18 mouse cellular contexts compared by ENCODE assay signal in the genomic region with DNA sequence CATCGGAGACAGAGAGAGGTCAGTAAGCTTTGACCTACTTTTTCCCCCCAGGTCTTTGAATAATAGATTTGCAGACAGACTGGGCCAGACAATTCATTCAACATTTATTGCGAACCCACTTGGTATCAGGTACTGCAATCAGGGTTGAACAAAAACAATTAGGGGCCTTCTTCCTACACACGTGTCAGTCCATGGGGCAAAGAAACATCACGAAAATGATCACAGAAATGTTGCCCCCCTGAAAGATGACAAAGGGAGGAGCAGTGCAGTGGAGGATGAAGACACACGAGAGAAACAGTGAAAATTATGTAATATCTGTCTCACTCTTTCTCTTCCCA.
DNase-seq lines count a peak whose midpoint lies in the region; ATAC-seq and TF ChIP-seq lines count a peak whose summit lies in the region.
"Had no signal": no experiment of that assay in that cellular context is flagged by ENCODE, and none has a peak within 500 bp of the region (broad histone marks: within the 10 kb centered on the region; RNA-seq: fewer than 3 reads in every experiment).

No protein-coding gene starts in this region.

- peak overlapping the region; percentile 46; the same call in 1 of the 2 replicates for H3K27ac ChIP-seq in hindbrain, embryonic 12.5 days
- H3K27ac ChIP-seq in midbrain, embryonic 14.5 days (replicated peaks; ENCODE audit: low read depth, low read length), result peak overlapping the region; percentile 47
- peak overlapping the region; percentile 88 for H3K27ac ChIP-seq in olfactory bulb, adult 2 months (ENCODE audit: insufficient read depth, low read depth, low read length)
- no peak overlapping the region for H3K27ac ChIP-seq in intestine, embryonic 15.5 days
- H3K27ac ChIP-seq: heart, embryonic 10.5 days; kidney, embryonic 15.5 days; limb, embryonic 10.5 days; stomach, postnatal 0 days had no signal

- H3K4me2 ChIP-seq in hindbrain, embryonic 12.5 days (replicated peaks), result no peak overlapping the region
- peak overlapping the region; percentile 6; the same call in 1 of the 2 replicates for H3K4me2 ChIP-seq in midbrain, embryonic 14.5 days (ENCODE audit: low read length)
- no peak overlapping the region for H3K4me2 ChIP-seq in intestine, embryonic 15.5 days (replicated peaks)
- H3K4me2 ChIP-seq: kidney, embryonic 15.5 days; liver, embryonic 11.5 days; lung, embryonic 14.5 days had no signal

- no peak for TF ChIP-seq POLR2A in olfactory bulb, adult 2 months (IDR thresholded peaks at IDR 0.05; ENCODE audit: insufficient read depth, low read depth, low read length)

- peak; percentile 53 for DNase-seq in retina, embryonic 14.5 days (ENCODE audit: low spot score)
- no peak for DNase-seq in retina, postnatal 1 day
- no peak for DNase-seq in midbrain, embryonic 14.5 days
- DNase-seq in left cerebral cortex, adult 11 months (ENCODE audit: low spot score), result no peak
- DNase-seq: adrenal gland, postnatal 36 days; heart, postnatal 10 days; lung, postnatal 4 days; thymus, postnatal 25 days had no signal

- H3K4me3 ChIP-seq in hindbrain, embryonic 12.5 days, result no peak overlapping the region
- H3K4me3 ChIP-seq in midbrain, embryonic 14.5 days (replicated peaks; ENCODE audit: low read depth, low read length), result no peak overlapping the region
- H3K4me3 ChIP-seq in olfactory bulb, adult 2 months (ENCODE audit: insufficient read depth, low read depth, low read length), result no peak overlapping the region
- H3K4me3 ChIP-seq in intestine, embryonic 15.5 days (replicated peaks), result no peak overlapping the region
- H3K4me3 ChIP-seq: heart, embryonic 10.5 days; kidney, embryonic 15.5 days; limb, embryonic 10.5 days had no signal

- no peak for TF ChIP-seq CTCF in olfactory bulb, adult 2 months (IDR thresholded peaks at IDR 0.05; ENCODE audit: insufficient read depth, low read depth, low read length)

- ATAC-seq in hindbrain, embryonic 12.5 days (ENCODE audit: low FRiP score), result peak; percentile 34
- no peak for ATAC-seq in midbrain, embryonic 14.5 days (ENCODE audit: low FRiP score, low TSS enrichment)
- no peak for ATAC-seq in megakaryocyte progenitor cell, adult 5-6 weeks (replicated peaks; ENCODE audit: poor library complexity)
- ATAC-seq in intestine, embryonic 15.5 days, result no peak

- no peaks in the 10 kb centered on the region for H3K27me3 ChIP-seq in hindbrain, embryonic 12.5 days
- H3K27me3 ChIP-seq in midbrain, embryonic 14.5 days (ENCODE audit: control insufficient read depth, insufficient read depth, low read length), result no peaks in the 10 kb centered on the region
- H3K27me3 ChIP-seq in intestine, embryonic 15.5 days (replicated peaks), result no peaks in the 10 kb centered on the region
- H3K27me3 ChIP-seq: kidney, embryonic 15.5 days had no signal

- H3K9me3 ChIP-seq in hindbrain, embryonic 12.5 days (replicated peaks), result no peaks in the 10 kb centered on the region
- H3K9me3 ChIP-seq in midbrain, embryonic 14.5 days (ENCODE audit: control insufficient read depth, low read length), result no peaks in the 10 kb centered on the region
- no peaks in the 10 kb centered on the region for H3K9me3 ChIP-seq in intestine, embryonic 15.5 days
- H3K9me3 ChIP-seq: heart, embryonic 10.5 days; kidney, embryonic 15.5 days; limb, embryonic 10.5 days had no signal

- 56% methylated on average over 5 of the region's 5 CpGs for WGBS in hindbrain, embryonic 12.5 days
- 41% methylated on average over 5 of the region's 5 CpGs for WGBS in midbrain, embryonic 14.5 days
- WGBS in olfactory bulb, adult 2 months, result 50% methylated on average over 5 of the region's 5 CpGs
- 83% methylated on average over 5 of the region's 5 CpGs for WGBS in intestine, embryonic 15.5 days

- no peaks in the 10 kb centered on the region for H3K36me3 ChIP-seq in hindbrain, embryonic 12.5 days
- no peaks in the 10 kb centered on the region for H3K36me3 ChIP-seq in midbrain, embryonic 14.5 days (ENCODE audit: control insufficient read depth, insufficient read depth, low read length)
- H3K36me3 ChIP-seq in intestine, embryonic 15.5 days, result no peaks in the 10 kb centered on the region
- H3K36me3 ChIP-seq: heart, embryonic 10.5 days; kidney, embryonic 15.5 days; limb, embryonic 10.5 days had no signal

- H3K9ac ChIP-seq in hindbrain, embryonic 12.5 days, result no peak overlapping the region
- H3K9ac ChIP-seq in midbrain, embryonic 14.5 days (replicated peaks; ENCODE audit: low read length), result no peak overlapping the region
- no peak overlapping the region for H3K9ac ChIP-seq in intestine, embryonic 15.5 days
- H3K9ac ChIP-seq: kidney, embryonic 15.5 days; lung, embryonic 14.5 days had no signal

- peaks cover 4% of the 10 kb centered on the region; the same call in 1 of the 2 replicates for H3K4me1 ChIP-seq in hindbrain, embryonic 12.5 days
- H3K4me1 ChIP-seq in midbrain, embryonic 14.5 days (ENCODE audit: control insufficient read depth, insufficient read depth, low read length), result peaks cover 3% of the 10 kb centered on the region; the same call in 1 of the 2 replicates
- H3K4me1 ChIP-seq in olfactory bulb, adult 2 months (ENCODE audit: control insufficient read depth, insufficient read depth, low read length), result peaks cover 5% of the 10 kb centered on the region
- no peaks in the 10 kb centered on the region; the same call in 1 of the 2 replicates for H3K4me1 ChIP-seq in intestine, embryonic 15.5 days (replicated peaks)
- H3K4me1 ChIP-seq: heart, embryonic 10.5 days; kidney, embryonic 15.5 days; limb, embryonic 10.5 days had no signal
